Mouse (Mus musculus): ENCODE measurements around the gene Sit1.

Gene Sit1

GRCm38 (mm10) chr4:43466872-43467271 is 16.7 kb downstream of the Sit1 start:
- DNase-seq (ENCODE audit: low spot score): no peak

GRCm38 (mm10) chr4:43465935-43466334 is 17.6 kb downstream of the Sit1 start:
- no peak for DNase-seq (ENCODE audit: low spot score)

GRCm38 (mm10) chr4:43463102-43463501 is 20.4 kb downstream of the Sit1 start:
- no peak for DNase-seq (ENCODE audit: low spot score)

GRCm38 (mm10) chr4:43457124-43457523 is 26.4 kb downstream of the Sit1 start:
- DNase-seq (ENCODE audit: low spot score): no peak

- no peak for DNase-seq (ENCODE audit: low spot score)
These were observed 27.1 kb downstream of the Sit1 start for GRCm38 (mm10) chr4:43456470-43456869.

- DNase-seq (ENCODE audit: low spot score): no peak
These were observed 29.3 kb downstream of the Sit1 start, which contains the start of gene Cd72 for GRCm38 (mm10) chr4:43454041-43454836. Gene Cd72 (minus strand): TSS chr4:43454628.

GRCm38 (mm10) chr4:43453413-43453812 is 30.1 kb downstream of the Sit1 start:
- DNase-seq (ENCODE audit: low spot score): no peak

- no peak for DNase-seq (ENCODE audit: low spot score)
These were observed 31.2 kb downstream of the Sit1 start for GRCm38 (mm10) chr4:43452315-43452714.

- no peak for DNase-seq (ENCODE audit: low spot score)
These were observed 35.0 kb downstream of the Sit1 start for GRCm38 (mm10) chr4:43448554-43448953.

- DNase-seq (ENCODE audit: low spot score): peak; percentile 46
These were observed 36.3 kb downstream of the Sit1 start for GRCm38 (mm10) chr4:43447251-43447650.

GRCm38 (mm10) chr4:43443511-43443910 is 40.0 kb downstream of the Sit1 start:
- peak; percentile 43 for DNase-seq (ENCODE audit: low spot score)

- DNase-seq (ENCODE audit: low spot score): peak; percentile 77
These were observed 40.8 kb downstream of the Sit1 start for GRCm38 (mm10) chr4:43442456-43443361.

GRCm38 (mm10) chr4:43442044-43442443 is 41.5 kb downstream of the Sit1 start:
- DNase-seq (ENCODE audit: low spot score): peak; percentile 98

- no peak for DNase-seq (ENCODE audit: low spot score)
These were observed 41.9 kb downstream of the Sit1 start, which contains the start of gene Tesk1 for GRCm38 (mm10) chr4:43441639-43442038. Gene Tesk1 (plus strand): TSS chr4:43441939.

- no peak for DNase-seq (ENCODE audit: low spot score)
These were observed 50.7 kb downstream of the Sit1 start for GRCm38 (mm10) chr4:43432832-43433231.
